Mouse (Mus musculus): Measurements from ENCODE around the gene Fig4. TPM values are rescaled to one million over a fixed set of nuclear protein-coding genes. Genes with fewer than 3 reads are reported as not detected.

Fig4 gene
- polyA plus RNA-seq, 1 experiment from 2014 or later = 24.7 TPM

GRCm38 (mm10) chr10:41204191-41204590 lies 98.9 kb downstream of the Fig4 start:
- Histone ChIP-seq H3K36me3 (no peaks in the 10 kb centered on the region), H3K27ac (no peak overlapping the region), H3K9me3 (replicated peaks) (no peaks in the 10 kb centered on the region), H3K9ac (no peak overlapping the region), H3K4me2 (replicated peaks) (no peak overlapping the region), H3K4me1 (no peaks in the 10 kb centered on the region), H3K27me3 (no peaks in the 10 kb centered on the region), H3K4me3 (no peak overlapping the region)
- no peak for ATAC-seq (ENCODE audit: low FRiP score)
- WGBS = 56% methylated on average over 5 of the region's 5 CpGs

GRCm38 (mm10) chr10:41198719-41199118 lies 104.3 kb downstream of the Fig4 start:
- H3K27ac ChIP-seq = no peak overlapping the region
- no peaks in the 10 kb centered on the region for H3K27me3 ChIP-seq
- H3K4me2 ChIP-seq (replicated peaks) = no peak overlapping the region
- no peaks in the 10 kb centered on the region for H3K9me3 ChIP-seq (replicated peaks)
- ATAC-seq (ENCODE audit: low FRiP score) = no peak
- no peak overlapping the region for H3K4me3 ChIP-seq
- H3K4me1 ChIP-seq = 0 out of 2 replicates have a peak, but pooled peaks cover 3% of the 10 kb centered on the region
- H3K36me3 ChIP-seq = no peaks in the 10 kb centered on the region
- WGBS = 60% methylated on average over 6 of the region's 6 CpGs
- H3K9ac ChIP-seq = no peak overlapping the region

GRCm38 (mm10) chr10:41197788-41198187 lies 105.3 kb downstream of the Fig4 start:
- Histone ChIP-seq H3K36me3 (no peaks in the 10 kb centered on the region), H3K4me3 (no peak overlapping the region), H3K27me3 (no peaks in the 10 kb centered on the region), H3K4me2 (replicated peaks) (no peak overlapping the region), H3K27ac (no peak overlapping the region), H3K9ac (no peak overlapping the region), H3K9me3 (replicated peaks) (no peaks in the 10 kb centered on the region), H3K4me1 (0 out of 2 replicates have a peak, but pooled peaks cover 3% of the 10 kb centered on the region)
- ATAC-seq (ENCODE audit: low FRiP score) = no peak
- 96% methylated on average over 5 of the region's 5 CpGs for WGBS

- 68% methylated on average over 4 of the region's 4 CpGs for WGBS
- H3K9me3 ChIP-seq (replicated peaks) = no peaks in the 10 kb centered on the region
- H3K4me1 ChIP-seq = 0 out of 2 replicates have a peak, but pooled peaks cover 3% of the 10 kb centered on the region
Measured at GRCm38 (mm10) chr10:41196295-41196694, 106.8 kb downstream of the Fig4 start.

GRCm38 (mm10) chr10:41189392-41189791 lies 113.7 kb downstream of the Fig4 start:
- H3K27me3 ChIP-seq = no peaks in the 10 kb centered on the region
- H3K4me2 ChIP-seq (replicated peaks) = no peak overlapping the region
- ATAC-seq (ENCODE audit: low FRiP score) = no peak
- H3K9ac ChIP-seq = no peak overlapping the region
- H3K4me1 ChIP-seq = no peaks in the 10 kb centered on the region
- no peak overlapping the region for H3K27ac ChIP-seq
- no peaks in the 10 kb centered on the region for H3K9me3 ChIP-seq (replicated peaks)
- no peaks in the 10 kb centered on the region for H3K36me3 ChIP-seq
- no peak overlapping the region for H3K4me3 ChIP-seq
- WGBS = 69% methylated on average over 3 of the region's 3 CpGs

More at GRCm38 (mm10) chr10:41196295-41196694, 106.8 kb downstream of the Fig4 start:
- Histone ChIP-seq H3K36me3 (no peaks in the 10 kb centered on the region), H3K9ac (no peak overlapping the region), H3K27me3 (no peaks in the 10 kb centered on the region), H3K4me3 (no peak overlapping the region), H3K27ac (no peak overlapping the region), H3K4me2 (replicated peaks) (no peak overlapping the region)
- ATAC-seq (ENCODE audit: low FRiP score) = no peak

- Histone ChIP-seq H3K27ac (no peak overlapping the region), H3K36me3 (no peaks in the 10 kb centered on the region), H3K9me3 (replicated peaks) (no peaks in the 10 kb centered on the region), H3K4me2 (replicated peaks) (no peak overlapping the region), H3K4me1 (no peaks in the 10 kb centered on the region), H3K27me3 (no peaks in the 10 kb centered on the region), H3K4me3 (no peak overlapping the region), H3K9ac (no peak overlapping the region)
- 75% methylated on average over 3 of the region's 3 CpGs for WGBS
- ATAC-seq (ENCODE audit: low FRiP score) = no peak
Measured at GRCm38 (mm10) chr10:41183975-41184374, 119.1 kb downstream of the Fig4 start.

GRCm38 (mm10) chr10:41182644-41183043 lies 120.4 kb downstream of the Fig4 start:
- Histone ChIP-seq H3K4me1 (no peaks in the 10 kb centered on the region), H3K36me3 (no peaks in the 10 kb centered on the region), H3K9ac (no peak overlapping the region), H3K4me2 (replicated peaks) (no peak overlapping the region), H3K27me3 (no peaks in the 10 kb centered on the region), H3K9me3 (replicated peaks) (no peaks in the 10 kb centered on the region), H3K27ac (no peak overlapping the region), H3K4me3 (no peak overlapping the region)
- WGBS = 17% methylated on average over 6 of the region's 6 CpGs
- ATAC-seq (ENCODE audit: low FRiP score) = no peak

- no peak overlapping the region for H3K4me2 ChIP-seq (replicated peaks)
- no peak for ATAC-seq (ENCODE audit: low FRiP score)
- 92% methylated on average over 5 of the region's 5 CpGs for WGBS
- no peak overlapping the region for H3K4me3 ChIP-seq
- no peaks in the 10 kb centered on the region for H3K27me3 ChIP-seq
- no peaks in the 10 kb centered on the region for H3K9me3 ChIP-seq (replicated peaks)
- H3K36me3 ChIP-seq = no peaks in the 10 kb centered on the region
- no peaks in the 10 kb centered on the region for H3K4me1 ChIP-seq
- H3K27ac ChIP-seq = no peak overlapping the region
- no peak overlapping the region for H3K9ac ChIP-seq
Measured at GRCm38 (mm10) chr10:41166141-41166540, 136.9 kb downstream of the Fig4 start.

GRCm38 (mm10) chr10:41163108-41163507 lies 140.0 kb downstream of the Fig4 start:
- WGBS = 84% methylated on average over 2 of the region's 2 CpGs
- Histone ChIP-seq H3K4me1 (no peaks in the 10 kb centered on the region), H3K9ac (no peak overlapping the region), H3K4me3 (no peak overlapping the region), H3K9me3 (replicated peaks) (no peaks in the 10 kb centered on the region), H3K27me3 (no peaks in the 10 kb centered on the region), H3K4me2 (replicated peaks) (no peak overlapping the region), H3K36me3 (no peaks in the 10 kb centered on the region), H3K27ac (no peak overlapping the region)
- no peak for ATAC-seq (ENCODE audit: low FRiP score)

- H3K4me1 ChIP-seq = no peaks in the 10 kb centered on the region
- H3K9ac ChIP-seq = no peak overlapping the region
- no peaks in the 10 kb centered on the region for H3K36me3 ChIP-seq
- H3K9me3 ChIP-seq (replicated peaks) = no peaks in the 10 kb centered on the region
- 98% methylated on average over 2 of the region's 2 CpGs for WGBS
- no peak overlapping the region for H3K4me2 ChIP-seq (replicated peaks)
- no peak for ATAC-seq (ENCODE audit: low FRiP score)
- H3K4me3 ChIP-seq = no peak overlapping the region
- no peak overlapping the region for H3K27ac ChIP-seq
- H3K27me3 ChIP-seq = no peaks in the 10 kb centered on the region
Measured at GRCm38 (mm10) chr10:41157296-41157695, 145.8 kb downstream of the Fig4 start.

GRCm38 (mm10) chr10:41156693-41157092 lies 146.4 kb downstream of the Fig4 start:
- Histone ChIP-seq H3K4me2 (replicated peaks) (no peak overlapping the region), H3K4me1 (no peaks in the 10 kb centered on the region), H3K4me3 (no peak overlapping the region), H3K27ac (no peak overlapping the region), H3K9me3 (replicated peaks) (no peaks in the 10 kb centered on the region), H3K27me3 (no peaks in the 10 kb centered on the region), H3K36me3 (no peaks in the 10 kb centered on the region), H3K9ac (no peak overlapping the region)
- ATAC-seq (ENCODE audit: low FRiP score) = no peak
- 75% methylated on average over 1 of the region's 1 CpGs for WGBS

- Histone ChIP-seq H3K27me3 (no peaks in the 10 kb centered on the region), H3K9me3 (replicated peaks) (no peaks in the 10 kb centered on the region), H3K36me3 (no peaks in the 10 kb centered on the region), H3K27ac (no peak overlapping the region), H3K9ac (no peak overlapping the region), H3K4me2 (replicated peaks) (no peak overlapping the region), H3K4me3 (no peak overlapping the region), H3K4me1 (no peaks in the 10 kb centered on the region)
- WGBS = 87% methylated on average over 5 of the region's 5 CpGs
- ATAC-seq (ENCODE audit: low FRiP score) = no peak
Measured at GRCm38 (mm10) chr10:41153229-41153750, 149.8 kb downstream of the Fig4 start.

GRCm38 (mm10) chr10:41151901-41152300 lies 151.2 kb downstream of the Fig4 start:
- H3K4me3 ChIP-seq = no peak overlapping the region

More at GRCm38 (mm10) chr10:41151901-41152300, 151.2 kb downstream of the Fig4 start:
- no peak overlapping the region for H3K4me2 ChIP-seq (replicated peaks)
- WGBS = 90% methylated on average over 4 of the region's 4 CpGs
- ATAC-seq (ENCODE audit: low FRiP score) = no peak
- no peaks in the 10 kb centered on the region for H3K9me3 ChIP-seq (replicated peaks)
- no peak overlapping the region for H3K27ac ChIP-seq
- H3K27me3 ChIP-seq = no peaks in the 10 kb centered on the region
- H3K4me1 ChIP-seq = no peaks in the 10 kb centered on the region
- H3K9ac ChIP-seq = no peak overlapping the region
- no peaks in the 10 kb centered on the region for H3K36me3 ChIP-seq

All from hindbrain, embryonic 12.5 days (tissue).